Mouse (Mus musculus): ENCODE measurements around the gene Pcca.

Pcca gene

GRCm38 (mm10) chr14:122862623-122863022 is 328.5 kb downstream of the Pcca start:
- peak; percentile 30 for DNase-seq

- DNase-seq: no peak
Measured at GRCm38 (mm10) chr14:122865462-122866129, 331.5 kb downstream of the Pcca start.

GRCm38 (mm10) chr14:122867531-122868285 is 333.6 kb downstream of the Pcca start:
- peak; percentile 35 for DNase-seq

GRCm38 (mm10) chr14:122869831-122870230 is 335.7 kb downstream of the Pcca start:
- peak; percentile 55 for DNase-seq

GRCm38 (mm10) chr14:122871841-122872580 is 337.9 kb downstream of the Pcca start:
- no peak for DNase-seq

GRCm38 (mm10) chr14:122872612-122873011 is 338.5 kb downstream of the Pcca start:
- DNase-seq: no peak

GRCm38 (mm10) chr14:122875056-122875455 is 340.9 kb downstream of the Pcca start:
- peak; percentile 67 for DNase-seq

GRCm38 (mm10) chr14:122875636-122876035 is 341.5 kb downstream of the Pcca start:
- DNase-seq: no peak

- peak; percentile 93 for DNase-seq
Measured at GRCm38 (mm10) chr14:122876163-122876562, 342.0 kb downstream of the Pcca start.

- peak; percentile 68 for DNase-seq
Measured at GRCm38 (mm10) chr14:122876723-122877122, 342.6 kb downstream of the Pcca start.

GRCm38 (mm10) chr14:122877787-122878186 is 343.7 kb downstream of the Pcca start:
- DNase-seq: no peak

- DNase-seq: peak; percentile 55
Measured at GRCm38 (mm10) chr14:122880291-122880690, 346.2 kb downstream of the Pcca start.

GRCm38 (mm10) chr14:122881699-122882098 is 347.6 kb downstream of the Pcca start:
- DNase-seq: no peak

GRCm38 (mm10) chr14:122882201-122882639 is 348.1 kb downstream of the Pcca start:
- peak; percentile 71 for DNase-seq

- DNase-seq: no peak
Measured at GRCm38 (mm10) chr14:122882795-122883409, 348.8 kb downstream of the Pcca start.

- no peak for DNase-seq
Measured at GRCm38 (mm10) chr14:122883410-122883806, 349.3 kb downstream of the Pcca start.

- no peak for DNase-seq
Measured at GRCm38 (mm10) chr14:122883821-122884584, 349.9 kb downstream of the Pcca start.

GRCm38 (mm10) chr14:122885893-122886292 is 351.8 kb downstream of the Pcca start:
- peak; percentile 100 for DNase-seq

- no peak for DNase-seq
Measured at GRCm38 (mm10) chr14:122887278-122887677, 353.2 kb downstream of the Pcca start.

GRCm38 (mm10) chr14:122887702-122888479 is 353.8 kb downstream of the Pcca start:
- DNase-seq: peak; percentile 41

GRCm38 (mm10) chr14:122888480-122888872 is 354.4 kb downstream of the Pcca start:
- DNase-seq: no peak

All from cerebellum, adult 9-11 months (tissue).